Mouse (Mus musculus) megakaryocyte, embryonic 14.5 days (primary cell): ENCODE results near the gene B230118H07Rik.

ENCODE experiments used
- FLI1 ChIP-seq: IDR thresholded peaks from 2 replicates; pipeline ENCODE4 v1.6.1; 2012; ENCODE audit warnings: low read length, inconsistent platforms, mixed read lengths
- GATA1 ChIP-seq: IDR thresholded peaks from 3 replicates; pipeline ENCODE4 v1.6.1; 2012; ENCODE audit warnings: mixed read lengths, low read length, inconsistent platforms, borderline replicate concordance

DNA sequence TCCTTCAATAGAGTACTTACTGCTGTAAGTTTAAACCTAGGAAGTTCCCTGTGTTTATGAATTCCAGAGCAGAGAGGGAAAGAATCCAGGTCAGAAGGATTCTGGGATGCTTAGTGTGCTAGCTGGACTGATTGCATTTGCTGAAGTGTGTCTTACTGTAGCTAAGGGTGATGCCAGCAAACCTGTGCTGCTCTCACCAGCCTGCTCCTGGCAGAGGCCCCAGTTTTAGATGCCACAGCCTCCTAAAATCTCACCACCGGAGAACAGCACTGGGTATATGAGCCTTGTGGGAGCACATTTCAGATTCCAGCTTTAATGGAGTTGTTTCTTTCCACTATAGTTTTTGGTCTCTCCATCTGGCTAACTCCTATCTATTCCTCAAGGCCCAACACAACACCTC, 129.4 kb downstream of the B230118H07Rik start:
- TF ChIP-seq GATA1 (no peak), FLI1 (no peak)
